Mouse (Mus musculus) cerebellum, postnatal 10 days (tissue): ENCODE results near the gene Rbm11.

Experiments used
- DNase-seq, 2 experiments: peaks; one replicate each; pipeline ENCODE4 v3.0.0; 2021; ENCODE audit warnings: mixed read lengths in 2 of 2

Gene Rbm11

GRCm38 (mm10) chr16:75592671-75593500, at the start of gene Rbm11:
Gene Rbm11 (plus strand): TSS chr16:75592844.
- DNase-seq: peak; percentile 95

- no peak for DNase-seq
Measured at GRCm38 (mm10) chr16:75545310-75545709, 47.3 kb upstream of the Rbm11 start.

GRCm38 (mm10) chr16:75562910-75563309, 29.7 kb upstream of the Rbm11 start:
- DNase-seq: no peak

GRCm38 (mm10) chr16:75582279-75582678, 10.4 kb upstream of the Rbm11 start:
- DNase-seq: no peak

DNA sequence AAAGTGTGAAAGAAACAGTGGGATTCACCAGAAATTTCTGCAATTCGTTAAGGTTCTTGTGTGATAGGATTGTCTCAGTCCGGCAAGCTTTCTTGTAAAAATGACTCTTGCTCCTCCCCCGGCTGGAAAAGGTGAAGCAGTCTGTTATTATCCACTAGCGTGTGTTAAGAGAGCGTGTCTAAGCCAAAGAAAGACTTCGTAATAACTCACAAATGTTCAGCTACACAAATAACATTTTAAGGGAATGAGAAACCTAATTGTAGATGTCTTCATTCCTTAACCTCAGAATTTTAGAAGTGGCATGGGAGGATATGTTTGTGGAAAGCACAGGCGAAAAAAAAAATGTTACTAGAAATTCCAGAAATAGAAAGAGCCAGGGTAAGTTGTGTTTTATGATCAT, 6.7 kb upstream of the Rbm11 start, which contains the start of gene Lipi:
Gene Lipi, minus strand, starts transcription at position 101 of the 400 bp plus-strand sequence.
- DNase-seq: no peak

DNA sequence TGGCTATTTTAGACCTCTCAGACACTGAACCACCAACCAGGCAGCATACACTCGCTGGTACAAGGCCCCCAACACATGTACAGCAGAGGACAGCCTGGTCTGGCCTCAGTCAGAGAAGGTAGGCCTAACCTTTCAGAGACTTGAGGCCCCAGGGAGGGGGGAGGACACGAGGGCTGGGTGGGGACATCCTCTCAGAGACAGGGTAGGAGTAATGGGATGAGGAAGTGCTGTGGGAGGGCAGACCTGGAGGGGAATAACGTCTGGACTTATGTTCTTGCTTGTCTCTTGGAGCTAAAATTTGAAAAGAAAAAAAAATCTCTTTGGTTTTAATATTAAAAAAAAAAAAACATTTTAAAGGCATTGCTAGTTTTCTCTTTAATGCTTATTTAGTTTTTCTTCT, 6.2 kb upstream of the Rbm11 start:
- no peak for DNase-seq

- DNase-seq: no peak
Measured at GRCm38 (mm10) chr16:75593501-75594183, 998 bp downstream of the Rbm11 start.

- no peak for DNase-seq
Measured at GRCm38 (mm10) chr16:75606415-75606814, 13.8 kb downstream of the Rbm11 start.

- no peak for DNase-seq
Measured at GRCm38 (mm10) chr16:75612561-75612960, 19.9 kb downstream of the Rbm11 start.

GRCm38 (mm10) chr16:75617651-75618349, 25.2 kb downstream of the Rbm11 start:
- peak; percentile 60 to 65 for DNase-seq

- DNase-seq: no peak
Measured at GRCm38 (mm10) chr16:75627862-75628261, 35.2 kb downstream of the Rbm11 start.
